Mouse (Mus musculus): ENCODE measurements around the gene Nhlrc1. TPM values are rescaled to one million over a fixed set of nuclear protein-coding genes. Genes with fewer than 3 reads are reported as not detected.

The Nhlrc1 gene
- 0.29 and 1.0 TPM in 2 replicates for polyA plus RNA-seq (2011; ENCODE audit: insufficient read depth, insufficient read length, low read depth, missing spikeins)

DNA sequence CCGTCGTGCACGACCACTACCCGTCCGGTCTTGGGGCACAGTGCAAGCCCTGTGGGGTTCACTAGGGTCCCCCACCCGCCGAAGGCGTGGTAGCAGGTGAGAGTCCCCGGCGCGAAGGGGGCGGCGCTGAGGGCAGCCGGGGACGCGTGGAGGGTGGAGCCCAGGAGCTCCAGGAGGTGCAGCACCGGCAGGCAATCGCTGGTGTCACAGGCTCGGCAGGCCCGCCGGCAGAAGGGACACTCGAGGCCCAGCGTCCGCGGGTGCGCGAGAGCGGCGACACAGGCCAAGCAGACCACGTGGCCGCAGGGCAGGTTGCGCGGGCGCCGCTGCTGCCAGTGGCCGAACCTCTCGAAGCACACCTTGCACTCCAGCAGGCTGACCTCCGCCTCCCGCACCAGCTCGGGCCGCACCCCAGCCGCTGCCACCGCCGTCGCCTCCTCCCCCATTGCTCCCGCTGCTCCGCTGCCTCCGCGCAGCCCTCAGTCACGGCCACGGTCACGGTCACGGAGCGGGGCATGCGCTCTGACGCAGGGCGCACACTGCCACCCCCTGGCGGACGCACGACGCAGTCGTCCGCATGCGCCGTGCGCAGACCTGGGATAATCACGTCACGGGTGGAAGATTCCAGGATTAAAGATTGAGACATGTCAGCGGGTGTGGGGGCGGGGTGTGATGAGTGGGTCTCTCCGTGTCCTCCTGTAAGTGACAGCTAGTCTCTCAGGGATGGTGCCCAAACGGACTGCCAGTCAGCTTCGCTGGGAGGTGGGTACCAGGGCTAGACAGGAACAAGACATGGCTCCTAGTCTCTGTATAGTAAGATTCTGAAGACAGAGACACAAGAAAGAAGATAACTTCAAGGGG, at the start of gene Nhlrc1:
Gene Nhlrc1 (minus strand): TSS at position 517 of the 861 bp plus-strand sequence.
- no peak within 1 kb of the TSS for H3K27ac ChIP-seq (ENCODE audit: insufficient read depth, low read length)
- H3K36me3 ChIP-seq (ENCODE audit: control insufficient read depth, insufficient read depth, low read length, poor library complexity, severe bottlenecking): no peaks in the 10 kb centered on the region
- H3K4me3 ChIP-seq (ENCODE audit: low read depth, low read length): peak within 1 kb of the TSS; percentile 60
- no peaks in the 10 kb centered on the region for H3K4me1 ChIP-seq (ENCODE audit: control insufficient read depth, insufficient read depth, low read length)
- no peaks in the 10 kb centered on the region for H3K27me3 ChIP-seq (ENCODE audit: control insufficient read depth, insufficient read depth, low read length, poor library complexity, severe bottlenecking)
- H3K9me3 ChIP-seq (replicated peaks; ENCODE audit: control insufficient read depth, insufficient read depth, low read length, poor library complexity, severe bottlenecking): peaks cover 36% of the 10 kb centered on the region
- TF ChIP-seq EP300 (IDR thresholded peaks at IDR 0.05; ENCODE audit: insufficient read depth, low read depth, low read length): peak; percentile 63; the same call in 1 of the 2 replicates
- peak; percentile 87 for TF ChIP-seq CTCF (IDR thresholded peaks at IDR 0.05; ENCODE audit: low read depth, low read length)
- no peak for TF ChIP-seq POLR2A (IDR thresholded peaks at IDR 0.05; ENCODE audit: insufficient read depth, low read length)
- H3K9ac ChIP-seq (ENCODE audit: low read depth, poor library complexity, severe bottlenecking): peak within 1 kb of the TSS; percentile 34; the same call in 1 of the 2 replicates

DNA sequence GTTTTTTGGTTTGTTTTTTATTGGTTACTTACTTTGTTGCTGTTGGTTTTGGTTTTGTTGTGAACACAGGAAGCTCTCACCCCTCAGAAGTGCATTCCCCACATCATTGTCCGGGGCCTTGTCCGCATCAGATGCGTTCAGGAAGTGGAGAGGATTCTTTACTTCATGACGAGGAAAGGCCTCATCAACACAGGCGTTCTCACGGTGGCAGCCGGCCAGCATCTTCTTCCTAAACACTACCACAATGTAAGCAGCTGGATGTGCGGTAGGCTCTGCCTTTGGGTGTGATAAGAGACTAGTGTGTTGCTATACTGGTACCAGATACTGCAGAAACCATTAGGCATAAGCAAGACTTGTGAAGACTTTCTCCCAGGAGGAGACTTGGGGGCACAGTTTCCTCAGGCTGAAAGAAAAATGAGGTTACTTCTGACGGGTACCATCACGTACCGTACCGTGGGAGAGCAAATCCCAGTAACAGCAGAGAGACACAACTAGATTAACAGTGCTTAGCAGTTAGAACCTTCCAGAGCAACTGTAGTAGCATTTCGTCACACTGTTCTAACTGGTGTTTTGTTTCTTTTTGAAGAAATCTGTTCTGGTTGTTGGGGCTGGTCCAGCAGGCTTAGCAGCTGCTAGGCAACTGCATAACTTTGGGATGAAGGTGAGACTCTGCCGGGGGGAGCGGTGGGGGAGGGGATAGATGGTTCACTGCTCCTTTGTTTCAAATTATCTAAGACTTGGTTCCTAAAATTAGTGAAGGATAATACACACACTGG, 49.5 kb upstream of the Nhlrc1 start:
- Histone ChIP-seq H3K9ac (ENCODE audit: low read depth, poor library complexity, severe bottlenecking) (no peak overlapping the region), H3K27ac (ENCODE audit: insufficient read depth, low read length) (no peak overlapping the region), H3K9me3 (replicated peaks; ENCODE audit: control insufficient read depth, insufficient read depth, low read length, poor library complexity, severe bottlenecking) (no peaks in the 10 kb centered on the region), H3K4me3 (ENCODE audit: low read depth, low read length) (no peak overlapping the region), H3K4me1 (ENCODE audit: control insufficient read depth, insufficient read depth, low read length) (no peaks in the 10 kb centered on the region), H3K27me3 (ENCODE audit: control insufficient read depth, insufficient read depth, low read length, poor library complexity, severe bottlenecking) (no peaks in the 10 kb centered on the region), H3K36me3 (ENCODE audit: control insufficient read depth, insufficient read depth, low read length, poor library complexity, severe bottlenecking) (0 out of 2 replicates have a peak, but pooled peaks cover 2% of the 10 kb centered on the region)
- TF ChIP-seq EP300 (IDR thresholded peaks at IDR 0.05; ENCODE audit: insufficient read depth, low read depth, low read length) (no peak), CTCF (IDR thresholded peaks at IDR 0.05; ENCODE audit: low read depth, low read length) (no peak), POLR2A (IDR thresholded peaks at IDR 0.05; ENCODE audit: insufficient read depth, low read length) (no peak)

DNA sequence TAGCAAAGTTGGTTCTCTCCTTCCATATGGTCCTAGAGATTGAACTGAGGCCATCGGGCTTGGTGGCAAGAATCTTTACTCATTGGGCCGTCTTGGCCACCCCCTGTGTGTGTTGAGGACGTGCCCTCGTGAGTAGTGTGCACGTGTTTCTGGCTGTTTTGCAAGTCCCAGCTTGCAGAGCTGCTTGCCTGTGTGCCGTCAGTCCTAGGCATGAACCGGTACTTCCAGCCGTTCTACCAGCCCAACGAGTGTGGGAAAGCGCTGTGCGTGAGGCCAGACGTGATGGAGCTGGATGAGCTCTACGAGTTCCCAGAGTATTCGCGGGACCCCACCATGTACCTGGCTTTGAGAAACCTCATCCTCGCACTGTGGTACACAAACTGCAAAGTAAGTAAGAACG, 48.1 kb upstream of the Nhlrc1 start:
- peaks cover 2% of the 10 kb centered on the region; the same call in 1 of the 2 replicates for H3K36me3 ChIP-seq (ENCODE audit: control insufficient read depth, insufficient read depth, low read length, poor library complexity, severe bottlenecking)
- no peak overlapping the region for H3K9ac ChIP-seq (ENCODE audit: low read depth, poor library complexity, severe bottlenecking)
- no peak overlapping the region for H3K4me3 ChIP-seq (ENCODE audit: low read depth, low read length)
- no peaks in the 10 kb centered on the region for H3K9me3 ChIP-seq (replicated peaks; ENCODE audit: control insufficient read depth, insufficient read depth, low read length, poor library complexity, severe bottlenecking)
- H3K4me1 ChIP-seq (ENCODE audit: control insufficient read depth, insufficient read depth, low read length): no peaks in the 10 kb centered on the region
- TF ChIP-seq POLR2A (IDR thresholded peaks at IDR 0.05; ENCODE audit: insufficient read depth, low read length) (no peak), CTCF (IDR thresholded peaks at IDR 0.05; ENCODE audit: low read depth, low read length) (no peak), EP300 (IDR thresholded peaks at IDR 0.05; ENCODE audit: insufficient read depth, low read depth, low read length) (no peak)
- no peaks in the 10 kb centered on the region for H3K27me3 ChIP-seq (ENCODE audit: control insufficient read depth, insufficient read depth, low read length, poor library complexity, severe bottlenecking)
- H3K27ac ChIP-seq (ENCODE audit: insufficient read depth, low read length): no peak overlapping the region

DNA sequence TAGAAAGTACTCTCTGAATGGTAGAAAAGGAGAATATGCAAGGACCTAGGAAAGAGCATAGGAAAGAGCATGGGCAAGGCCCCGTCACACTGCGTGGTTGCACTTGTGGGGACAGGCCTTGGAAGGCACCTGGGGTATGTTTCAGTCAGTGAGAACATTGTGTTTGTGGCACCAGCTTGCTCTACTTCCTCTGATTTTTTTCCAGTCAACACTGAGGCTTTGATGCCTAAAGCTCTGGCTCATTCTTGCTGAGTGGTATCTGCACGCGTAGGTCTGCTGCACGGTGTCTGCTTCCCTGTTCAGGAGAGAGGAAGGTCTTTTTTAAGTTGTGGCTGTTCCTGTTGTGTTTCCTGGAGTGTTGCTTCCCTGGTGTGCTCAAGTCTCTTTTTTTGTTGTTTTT, 42.1 kb upstream of the Nhlrc1 start:
- H3K9me3 ChIP-seq (replicated peaks; ENCODE audit: control insufficient read depth, insufficient read depth, low read length, poor library complexity, severe bottlenecking): no peaks in the 10 kb centered on the region
- no peak overlapping the region for H3K9ac ChIP-seq (ENCODE audit: low read depth, poor library complexity, severe bottlenecking)
- peaks cover 2% of the 10 kb centered on the region for H3K36me3 ChIP-seq (ENCODE audit: control insufficient read depth, insufficient read depth, low read length, poor library complexity, severe bottlenecking)
- no peaks in the 10 kb centered on the region for H3K4me1 ChIP-seq (ENCODE audit: control insufficient read depth, insufficient read depth, low read length)
- no peak overlapping the region for H3K27ac ChIP-seq (ENCODE audit: insufficient read depth, low read length)
- TF ChIP-seq CTCF (IDR thresholded peaks at IDR 0.05; ENCODE audit: low read depth, low read length): no peak
- TF ChIP-seq POLR2A (IDR thresholded peaks at IDR 0.05; ENCODE audit: insufficient read depth, low read length): no peak
- TF ChIP-seq EP300 (IDR thresholded peaks at IDR 0.05; ENCODE audit: insufficient read depth, low read depth, low read length): no peak
- H3K27me3 ChIP-seq (ENCODE audit: control insufficient read depth, insufficient read depth, low read length, poor library complexity, severe bottlenecking): no peaks in the 10 kb centered on the region
- no peak overlapping the region for H3K4me3 ChIP-seq (ENCODE audit: low read depth, low read length)

DNA sequence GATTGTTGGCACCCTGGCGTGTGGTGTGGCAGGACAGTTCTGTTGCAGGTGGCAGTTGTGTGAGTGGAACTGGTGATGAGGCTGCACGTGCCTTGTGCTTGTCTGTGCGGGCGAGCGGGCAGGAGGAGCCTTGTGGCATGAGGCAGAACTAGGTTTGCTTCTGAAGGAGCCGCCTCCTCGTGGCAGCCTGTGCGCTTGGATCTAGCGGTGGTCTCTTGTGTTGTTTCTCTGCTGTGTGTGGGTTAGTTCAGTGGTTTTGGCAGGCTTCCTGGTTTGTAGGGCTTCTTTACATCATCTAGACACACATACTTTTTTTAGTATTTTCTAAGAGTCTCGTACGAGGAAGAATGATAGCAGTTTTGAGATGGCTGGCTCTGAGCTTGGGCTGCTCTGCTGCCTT, 41.5 kb upstream of the Nhlrc1 start:
- peaks cover 4% of the 10 kb centered on the region for H3K36me3 ChIP-seq (ENCODE audit: control insufficient read depth, insufficient read depth, low read length, poor library complexity, severe bottlenecking)

More for the DNA sequence above, 41.5 kb upstream of the Nhlrc1 start:
- no peaks in the 10 kb centered on the region for H3K27me3 ChIP-seq (ENCODE audit: control insufficient read depth, insufficient read depth, low read length, poor library complexity, severe bottlenecking)
- no peak overlapping the region for H3K27ac ChIP-seq (ENCODE audit: insufficient read depth, low read length)
- H3K9me3 ChIP-seq (replicated peaks; ENCODE audit: control insufficient read depth, insufficient read depth, low read length, poor library complexity, severe bottlenecking): no peaks in the 10 kb centered on the region
- TF ChIP-seq EP300 (IDR thresholded peaks at IDR 0.05; ENCODE audit: insufficient read depth, low read depth, low read length): no peak
- no peak for TF ChIP-seq CTCF (IDR thresholded peaks at IDR 0.05; ENCODE audit: low read depth, low read length)
- TF ChIP-seq POLR2A (IDR thresholded peaks at IDR 0.05; ENCODE audit: insufficient read depth, low read length): no peak
- no peaks in the 10 kb centered on the region for H3K4me1 ChIP-seq (ENCODE audit: control insufficient read depth, insufficient read depth, low read length)
- H3K4me3 ChIP-seq (ENCODE audit: low read depth, low read length): peak overlapping the region; percentile 32
- no peak overlapping the region for H3K9ac ChIP-seq (ENCODE audit: low read depth, poor library complexity, severe bottlenecking)
